Mouse (Mus musculus) CH12.LX (cell line): ENCODE measurements around the gene Gm20388.

Experiments used
- CTCF ChIP-seq, 2 experiments: IDR thresholded peaks in 1 of 2; conservative IDR thresholded peaks in 1 of 2; 2 replicates each; pipeline ENCODE4 v1.5.1; 2011 to 2012; ENCODE audit warnings: low read depth in 2 of 2, low read length in 2 of 2, improper control_type of control experiment in 1 of 2, inconsistent platforms in 1 of 2, mild to moderate bottlenecking in 1 of 2, moderate library complexity in 1 of 2
- EP300 ChIP-seq: IDR thresholded peaks from 2 replicates; pipeline ENCODE4 v1.6.1; 2011; ENCODE audit warnings: low read length, improper control_type of control experiment
- JUN ChIP-seq: IDR thresholded peaks from 2 replicates; pipeline ENCODE4 v1.6.1; 2011; ENCODE audit warnings: low read depth, mild to moderate bottlenecking, low read length, improper control_type of control experiment, moderate library complexity; ENCODE audit not compliant: insufficient read depth
- KAT2A ChIP-seq: IDR thresholded peaks from 2 replicates; pipeline ENCODE4 v1.6.1; 2012; ENCODE audit warnings: low read length, improper control_type of control experiment, inconsistent platforms; ENCODE audit not compliant: insufficient replicate concordance
- MAZ ChIP-seq: IDR thresholded peaks from 2 replicates; pipeline ENCODE4 v1.6.1; 2012; ENCODE audit warnings: low read depth, mild to moderate bottlenecking, inconsistent platforms, low read length, improper control_type of control experiment, moderate library complexity
- MEF2A ChIP-seq: IDR thresholded peaks from 2 replicates; pipeline ENCODE4 v1.6.1; 2014; ENCODE audit warnings: low read depth, mild to moderate bottlenecking, inconsistent platforms, low read length, improper control_type of control experiment, borderline replicate concordance
- PAX5 ChIP-seq: IDR thresholded peaks from 2 replicates; pipeline ENCODE4 v1.6.1; 2012; ENCODE audit warnings: low read length, inconsistent platforms, mixed read lengths
- POLR2A ChIP-seq: IDR thresholded peaks from 2 replicates; pipeline ENCODE4 v1.6.1; 2011; ENCODE audit warnings: low read depth, mild to moderate bottlenecking, improper control_type of control experiment, low read length
- SMC3 ChIP-seq: IDR thresholded peaks from 2 replicates; pipeline ENCODE4 v1.6.1; 2011; ENCODE audit warnings: low read depth, low read length, improper control_type of control experiment
- TBP ChIP-seq: conservative IDR thresholded peaks from 2 replicates; pipeline ENCODE4 v1.6.1; 2011; ENCODE audit warnings: low read depth, low read length, improper control_type of control experiment
- TCF12 ChIP-seq: IDR thresholded peaks from 2 replicates; pipeline ENCODE4 v1.6.1; 2014; ENCODE audit warnings: low read depth, mild to moderate bottlenecking, inconsistent platforms, low read length, improper control_type of control experiment
- ZNF384 ChIP-seq: IDR thresholded peaks from 2 replicates; pipeline ENCODE4 v1.6.1; 2012; ENCODE audit warnings: low read depth, low read length, improper control_type of control experiment, inconsistent platforms

DNA sequence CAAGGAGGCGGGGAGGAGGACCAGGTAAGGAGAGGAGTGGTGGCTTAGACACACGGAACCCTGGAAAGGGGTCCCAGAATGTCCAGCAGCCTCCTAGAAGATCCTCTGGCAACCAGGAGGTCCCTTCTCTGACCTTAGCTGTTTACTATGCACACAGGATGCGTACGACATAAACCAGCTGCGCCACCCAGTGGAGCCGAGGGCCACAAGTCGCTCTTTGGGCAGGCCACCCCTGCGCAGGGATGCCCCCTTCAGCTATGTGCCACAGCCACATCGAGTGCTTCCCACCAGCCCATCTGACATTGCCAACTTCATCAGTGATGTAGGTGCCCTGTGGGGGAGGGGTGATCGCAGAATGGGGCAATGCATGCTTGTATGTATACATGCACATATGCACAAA is 2954.8 kb downstream of the Gm20388 start:
- TF ChIP-seq KAT2A: no peak
- TF ChIP-seq POLR2A: no peak
- no peak for TF ChIP-seq TCF12
- no peak for TF ChIP-seq MAZ
- no peak for TF ChIP-seq MEF2A
- peak; percentile 43 for TF ChIP-seq SMC3
- TF ChIP-seq CTCF (conservative IDR thresholded peaks at IDR 0.05 in 1 of 2, IDR thresholded peaks at IDR 0.05 in 1 of 2; ENCODE audit: low read depth in 2 of 2, low read length in 2 of 2): peak in 1 of 2 experiments; percentile 63; a peak in 2 of 4 replicates
- no peak for TF ChIP-seq PAX5
- no peak for TF ChIP-seq TBP
- no peak for TF ChIP-seq ZNF384
- TF ChIP-seq JUN: no peak
- TF ChIP-seq EP300: no peak
